Mouse (Mus musculus) testis, postnatal 10 days (tissue): ENCODE measurements at regions not wholly inside any gene's neighbourhood (a gene's known extent, or its start where the extent isn't known, plus 50 kb on each side); places are given as distances from the start of the nearest gene placed in this dataset.
A peak's percentile ranks its signal among the peaks of the same experiment; 100 is the strongest.
"Not testable (repeated sequence)": the region's sequence is repeated elsewhere in the genome, so short reads cannot be mapped to it uniquely, and the experiment has no call there.

Experiments
- DNase-seq: peaks from one replicate; pipeline ENCODE4 v3.0.0; 2021; ENCODE audit warnings: low spot score

GRCm38 (mm10) chr3:60804711-60805293, 197.8 kb upstream of the P2ry1 start:
- DNase-seq = no peak

DNA sequence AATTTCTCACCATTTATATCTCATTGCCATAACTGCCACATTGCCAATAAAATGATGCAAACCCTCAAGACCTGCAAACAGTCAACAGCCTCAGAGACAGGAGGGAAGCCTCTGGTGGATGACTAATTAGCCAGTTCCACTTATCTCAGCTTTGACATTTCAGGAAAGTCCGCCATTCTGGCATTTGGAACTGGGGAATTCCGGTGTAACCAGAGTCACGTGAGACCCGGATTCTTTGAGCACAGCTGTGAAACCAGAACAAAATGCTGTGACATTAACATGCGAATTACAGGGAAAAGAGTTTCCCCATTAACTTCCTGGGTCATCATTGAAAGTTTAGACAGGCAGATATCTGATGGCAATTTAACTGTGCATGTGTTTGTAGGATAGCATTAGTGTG, 190.7 kb upstream of the P2ry1 start:
- no peak for DNase-seq

- no peak for DNase-seq
Observed at GRCm38 (mm10) chr3:60813485-60813884, 189.1 kb upstream of the P2ry1 start.

DNA sequence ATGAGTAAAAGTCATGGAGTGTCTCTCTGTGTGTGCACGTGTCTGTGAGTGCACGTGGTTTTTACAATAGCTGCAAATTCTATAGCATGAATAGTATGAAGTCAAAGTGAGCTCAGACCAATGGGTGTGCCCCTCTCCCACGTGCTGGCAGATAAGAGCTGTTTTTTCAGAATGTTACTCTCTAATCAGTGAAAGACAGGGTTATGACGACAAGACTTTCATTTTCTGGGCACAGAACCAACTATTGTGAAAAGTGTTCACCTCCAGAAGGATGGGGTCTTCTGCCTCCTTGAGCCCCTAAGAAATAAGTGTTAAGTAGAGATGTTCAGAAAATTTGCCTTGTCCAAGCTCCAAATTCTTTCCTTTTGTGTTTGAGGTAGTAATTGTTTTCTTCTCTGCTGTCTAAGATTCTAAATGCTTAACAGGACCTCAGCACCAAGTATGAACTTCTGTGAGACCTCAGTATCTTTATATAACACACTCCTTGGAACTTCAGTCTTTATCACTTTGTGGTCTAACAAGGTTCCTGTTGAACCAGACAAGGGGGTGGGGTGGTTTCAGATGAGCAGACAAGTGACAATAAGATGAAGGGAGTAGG, 182.8 kb upstream of the P2ry1 start:
- no peak for DNase-seq

- no peak for DNase-seq
Observed at GRCm38 (mm10) chr3:60821463-60821862, 181.1 kb upstream of the P2ry1 start.

- no peak for DNase-seq
Observed at GRCm38 (mm10) chr3:60826759-60827158, 175.8 kb upstream of the P2ry1 start.

- DNase-seq = no peak
Observed at GRCm38 (mm10) chr3:60832385-60832784, 170.2 kb upstream of the P2ry1 start.

DNA sequence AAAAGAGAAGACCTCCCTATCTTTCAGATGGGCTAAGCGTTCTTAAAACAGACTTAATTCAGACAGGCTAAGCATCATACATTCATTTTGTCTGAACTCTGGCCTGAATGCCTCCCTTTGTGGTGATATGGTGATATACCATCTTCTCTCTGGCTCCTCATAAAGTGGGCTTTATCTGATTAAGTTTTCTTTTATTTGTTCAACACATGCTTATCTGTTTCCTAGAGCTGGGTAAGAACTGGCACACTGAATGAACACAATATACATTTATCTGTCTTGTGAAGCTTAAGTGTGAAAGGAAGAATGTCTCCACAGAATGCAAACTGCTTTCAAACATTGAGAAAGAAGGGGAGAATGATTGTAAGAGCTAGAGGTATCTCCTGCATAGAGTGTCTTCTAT, 160.7 kb upstream of the P2ry1 start:
- no peak for DNase-seq

GRCm38 (mm10) chr3:60845293-60845692, 157.3 kb upstream of the P2ry1 start:
- no peak for DNase-seq

GRCm38 (mm10) chr3:60848437-60848836, 154.2 kb upstream of the P2ry1 start:
- DNase-seq = no peak

DNA sequence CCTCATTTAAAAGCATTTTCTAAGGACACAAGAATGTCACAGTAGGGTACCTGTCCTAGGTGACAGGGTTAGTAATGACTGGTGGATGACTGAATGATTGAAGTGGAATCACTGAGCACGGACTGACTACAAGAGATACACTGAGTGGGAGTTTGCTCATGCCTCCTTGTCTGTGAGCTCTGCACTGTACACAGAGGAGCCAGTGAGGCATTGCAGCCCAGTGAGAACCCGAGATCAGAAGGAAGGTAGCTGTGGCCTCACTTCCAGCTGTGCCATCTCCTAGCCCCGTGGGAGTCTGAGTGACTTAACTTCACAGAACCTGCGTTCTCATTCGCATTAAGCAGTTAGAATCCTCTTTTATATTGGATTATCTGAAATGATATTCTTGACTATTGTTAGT, 148.8 kb upstream of the P2ry1 start:
- no peak for DNase-seq

DNA sequence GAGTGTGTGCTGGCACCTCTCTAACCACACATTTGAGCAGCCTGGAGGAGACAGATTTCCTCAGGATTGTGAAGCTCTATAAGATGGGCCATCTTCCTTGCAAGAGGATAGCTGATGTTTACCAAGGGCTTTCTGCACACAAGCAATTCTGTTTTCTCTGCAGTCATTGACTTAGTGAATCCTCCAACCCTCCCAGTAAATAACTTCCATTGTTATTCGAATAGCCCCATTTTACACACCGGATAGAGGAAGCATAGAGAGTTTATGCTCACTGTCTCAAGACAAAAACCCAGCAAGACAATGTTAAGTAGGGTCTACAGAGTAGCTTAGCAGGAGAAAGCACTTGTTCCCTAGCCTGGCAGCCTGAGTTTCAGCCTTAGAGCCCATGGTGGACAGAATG, 146.9 kb upstream of the P2ry1 start:
- DNase-seq = no peak

GRCm38 (mm10) chr3:60858474-60859118, 144.0 kb upstream of the P2ry1 start:
- DNase-seq = no peak

- no peak for DNase-seq
Observed at GRCm38 (mm10) chr3:60859119-60859515, 143.5 kb upstream of the P2ry1 start.

DNA sequence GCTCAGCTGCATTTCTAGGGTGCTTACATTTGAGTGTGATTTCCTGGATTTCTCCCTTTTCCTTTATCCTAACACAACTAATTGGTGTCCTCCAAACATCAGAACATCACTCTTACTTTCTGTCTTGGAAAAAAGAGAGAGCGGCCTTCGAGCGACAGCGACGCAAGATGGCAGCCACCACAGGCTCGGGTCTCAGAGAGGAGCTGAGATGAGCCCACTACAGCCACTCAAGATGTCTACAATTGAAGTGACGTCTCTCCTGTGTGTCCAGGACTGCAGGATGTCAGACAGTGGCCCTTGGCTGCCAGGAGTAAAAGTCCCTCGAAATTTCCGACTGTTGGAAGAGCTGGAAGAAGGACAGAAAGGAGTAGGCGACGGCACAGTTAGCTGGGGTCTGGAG, 125.7 kb upstream of the P2ry1 start:
- not testable (repeated sequence) for DNase-seq

GRCm38 (mm10) chr3:60878880-60879279, 123.7 kb upstream of the P2ry1 start:
- DNase-seq = no peak

DNA sequence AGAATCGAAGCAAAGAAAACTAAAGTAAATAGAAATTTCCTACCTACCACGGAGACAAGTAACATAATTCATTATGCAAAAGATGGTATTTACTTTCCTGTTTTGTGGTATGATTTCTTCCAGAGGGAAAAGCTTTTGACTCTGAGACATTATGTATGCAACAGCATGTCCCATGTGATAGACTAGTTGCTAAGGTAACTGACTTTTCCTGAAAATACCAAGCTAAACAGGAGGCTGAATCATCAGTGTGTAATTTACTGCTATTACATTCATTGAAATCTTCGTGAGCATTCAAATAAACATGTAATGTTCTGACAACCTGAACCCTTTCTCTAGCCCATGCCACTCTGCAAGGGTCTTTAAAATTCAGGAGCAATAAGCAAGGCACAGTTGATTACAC, 118.6 kb upstream of the P2ry1 start:
- DNase-seq = no peak

GRCm38 (mm10) chr3:60889191-60889861, 113.3 kb upstream of the P2ry1 start:
- no peak for DNase-seq

DNA sequence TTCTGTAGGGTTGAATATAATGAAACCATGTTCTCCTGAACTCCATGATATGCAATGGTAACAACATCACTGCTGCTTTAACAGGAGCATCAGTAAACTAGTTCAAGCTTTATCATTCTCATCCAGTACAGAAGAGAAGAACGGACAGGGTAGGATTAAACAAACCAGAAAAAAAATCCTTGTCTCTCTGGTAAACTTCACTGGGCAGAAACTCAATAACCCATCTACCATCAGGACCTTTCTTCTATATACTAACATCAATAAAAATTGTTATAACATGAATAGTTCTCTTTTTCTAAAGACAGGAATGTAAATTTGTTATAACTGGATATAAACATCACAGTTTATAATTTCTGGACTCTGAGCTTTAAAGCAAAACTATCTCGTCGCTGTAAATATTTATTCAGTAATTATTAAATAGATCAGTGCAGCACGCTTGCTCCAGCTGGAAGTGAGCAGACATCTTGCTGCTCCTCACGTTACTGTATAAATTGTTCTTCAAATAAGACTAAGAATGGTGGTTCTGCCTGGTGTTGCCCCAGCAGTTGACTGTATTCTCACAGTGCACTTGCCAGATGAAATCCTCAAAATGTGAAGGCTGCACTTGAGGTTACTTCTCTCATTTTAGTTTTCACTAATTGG, 104.8 kb upstream of the P2ry1 start:
- DNase-seq = no peak

DNA sequence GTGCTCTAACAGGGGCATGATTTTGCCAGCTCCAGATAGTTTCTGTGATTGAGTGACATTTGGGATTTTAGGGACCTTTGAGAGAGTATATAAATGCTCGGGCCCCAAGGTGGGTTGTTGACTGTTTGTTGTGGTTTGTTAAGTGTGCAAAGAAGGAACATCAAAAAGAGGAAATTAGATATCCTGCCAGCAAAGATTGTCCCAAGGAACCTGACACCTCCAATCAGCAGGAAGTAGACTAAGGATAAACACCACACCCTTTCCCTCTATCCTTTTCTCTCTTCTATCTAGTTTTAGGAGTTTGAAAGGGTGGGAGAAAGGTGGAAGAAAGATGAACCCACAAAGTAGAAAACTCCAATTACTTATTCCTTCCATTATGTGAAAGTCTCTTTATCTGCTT, 103.9 kb upstream of the P2ry1 start:
- no peak for DNase-seq

DNA sequence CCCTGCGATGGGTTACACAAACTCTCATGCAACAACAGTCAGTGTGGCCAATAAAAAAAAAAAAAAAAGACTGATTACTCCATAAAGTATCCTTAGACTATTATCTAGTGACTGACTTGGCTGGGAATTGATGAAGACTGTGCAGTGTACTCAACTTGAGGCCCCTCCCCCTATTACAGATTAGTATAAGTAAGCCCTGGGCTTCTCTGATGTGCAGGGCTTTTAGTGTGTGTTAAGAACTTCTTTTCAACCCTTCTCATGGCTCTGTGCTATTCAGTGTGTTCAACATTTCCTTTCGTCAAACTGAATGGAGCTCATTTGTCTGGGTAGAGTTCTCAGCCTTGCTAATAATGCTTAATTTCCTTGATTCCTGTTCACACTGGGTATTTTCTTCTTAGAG, 101.0 kb upstream of the P2ry1 start:
- DNase-seq = no peak

DNA sequence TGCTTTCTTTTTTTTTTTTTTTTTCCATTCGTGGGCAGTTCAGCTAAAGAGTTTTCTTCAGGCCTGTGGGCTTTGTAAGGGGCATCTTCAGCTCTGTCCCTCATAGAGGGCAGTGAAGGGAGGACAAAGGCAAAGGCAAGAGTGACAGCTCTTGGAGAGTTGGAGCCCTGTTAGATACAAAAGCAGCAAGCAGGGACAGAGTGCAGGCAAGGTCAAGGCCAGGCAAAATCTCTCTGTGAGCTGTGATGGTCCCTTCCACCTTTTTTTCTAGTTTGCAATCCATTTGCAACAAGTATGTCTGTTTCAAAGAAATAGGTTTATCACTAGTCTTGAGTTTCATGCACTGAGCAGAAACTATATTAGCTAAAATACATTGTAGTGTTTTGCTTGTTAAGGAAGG, 86.2 kb upstream of the P2ry1 start:
- DNase-seq = peak; percentile 46

GRCm38 (mm10) chr3:60917271-60917670, 85.3 kb upstream of the P2ry1 start:
- DNase-seq = no peak
